Mouse (Mus musculus) embryonic facial prominence, embryonic 11.5 days (tissue): ENCODE measurements at regions not wholly inside any gene's neighbourhood (a gene's known extent, or its start where the extent isn't known, plus 50 kb on each side); places are given as distances from the start of the nearest gene placed in this dataset.
"Not testable (repeated sequence)": the region's sequence is repeated elsewhere in the genome, so short reads cannot be mapped to it uniquely, and the experiment has no call there.

Experiments
- ATAC-seq: fragments of 200-750 bp; cut with Nextera tagmentation; replicated peaks from 2 replicates; pipeline ENCODE4 v1.8.0; 2017; ENCODE audit warnings: low read depth; ENCODE audit not compliant: insufficient number of reproducible peaks, low FRiP score, low TSS enrichment
- DNase-seq: peaks from one replicate; pipeline ENCODE4 v3.0.0-alpha.2; 2015; ENCODE audit warnings: low spot score
- H3K27ac ChIP-seq: fragments of 300-500 bp; sonication (generic); replicated peaks from 2 replicates; pipeline ENCODE4 v1.5.1; 2014; ENCODE audit warnings: mild to moderate bottlenecking, low read depth, low read length, control low read depth
- H3K27me3 ChIP-seq: fragments of 300-500 bp; sonication (generic); 2 replicates; pipeline ENCODE4 v1.6.1; 2014; ENCODE audit warnings: mild to moderate bottlenecking, low read length, moderate library complexity, mixed read lengths; ENCODE audit not compliant: control insufficient read depth, insufficient read depth
- H3K36me3 ChIP-seq: fragments of 300-500 bp; sonication (generic); replicated peaks from 2 replicates; pipeline ENCODE4 v1.6.1; 2014; ENCODE audit warnings: low read depth, mild to moderate bottlenecking, low read length, moderate library complexity, mixed read lengths; ENCODE audit not compliant: control insufficient read depth, insufficient read depth
- H3K4me1 ChIP-seq: fragments of 300-500 bp; sonication (generic); 2 replicates; pipeline ENCODE4 v1.6.1; 2014; ENCODE audit warnings: low read length, mixed read lengths; ENCODE audit not compliant: control insufficient read depth, insufficient read depth
- H3K4me2 ChIP-seq: fragments of 300-500 bp; sonication (generic); 2 replicates; pipeline ENCODE4 v1.6.1; 2014; ENCODE audit warnings: low read depth, mild to moderate bottlenecking, control low read depth, low read length, moderate library complexity
- H3K4me3 ChIP-seq: fragments of 300-500 bp; sonication (generic); 2 replicates; pipeline ENCODE4 v1.5.1; 2014; ENCODE audit warnings: low read depth, low read length, control low read depth
- H3K9ac ChIP-seq: fragments of 300-500 bp; sonication (generic); replicated peaks from 2 replicates; pipeline ENCODE4 v1.6.1; 2014; ENCODE audit warnings: mild to moderate bottlenecking, control low read depth, low read length
- H3K9me3 ChIP-seq: fragments of 300-500 bp; sonication (generic); replicated peaks from 2 replicates; pipeline ENCODE4 v1.6.1; 2016; ENCODE audit warnings: mild to moderate bottlenecking, low read length, inconsistent platforms, mixed read lengths; ENCODE audit not compliant: control insufficient read depth
- WGBS: fragments of 180-500 bp; shearing (Covaris S2); extraction: QIAGEN DNeasy Blood & Tissue Kit; methylation state at CpG from one replicate; pipeline ENCODE4 v1.1.7; 2014; 5-methylcytosine and 5-hydroxymethylcytosine counted together

- H3K36me3 ChIP-seq: no peaks in the 10 kb centered on the region
- H3K4me1 ChIP-seq: no peaks in the 10 kb centered on the region
- ATAC-seq: no peak
- no peak overlapping the region for H3K27ac ChIP-seq
- no peak for DNase-seq
- no peaks in the 10 kb centered on the region for H3K9me3 ChIP-seq
- no peak overlapping the region for H3K4me2 ChIP-seq
- H3K27me3 ChIP-seq: no peaks in the 10 kb centered on the region
- no peak overlapping the region for H3K9ac ChIP-seq
- WGBS: 71% methylated on average over 1 of the region's 1 CpGs
- H3K4me3 ChIP-seq: no peak overlapping the region
Measured at GRCm38 (mm10) chrX:35791273-35791672, 97.4 kb upstream of the Dock11 start.

DNA sequence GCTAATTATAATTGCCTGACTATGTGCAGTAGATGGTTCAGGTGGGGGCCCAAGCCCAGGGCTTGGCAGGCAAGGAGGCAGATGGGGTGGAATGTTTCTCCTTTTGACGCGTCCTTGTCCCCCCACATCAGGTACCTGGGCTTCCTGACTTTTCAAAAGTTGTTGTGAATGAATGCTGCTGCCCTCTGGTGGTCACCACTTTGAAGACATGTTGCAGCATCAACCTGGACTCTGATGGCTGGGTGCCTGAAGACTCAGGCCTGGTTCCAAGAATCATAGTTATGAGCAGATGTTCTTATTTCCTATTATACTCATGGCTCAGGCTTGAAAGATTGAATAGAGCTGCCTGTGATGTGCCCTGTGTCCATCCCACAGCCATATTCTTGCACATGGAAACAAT is 75.4 kb upstream of the Dock11 start:
- H3K4me3 ChIP-seq: no peak overlapping the region
- DNase-seq (peak; percentile 1), ATAC-seq (no peak)
- no peak overlapping the region for H3K4me2 ChIP-seq
- no peaks in the 10 kb centered on the region for H3K27me3 ChIP-seq
- WGBS: 52% methylated on average over 2 of the region's 2 CpGs
- no peak overlapping the region for H3K27ac ChIP-seq
- H3K36me3 ChIP-seq: no peaks in the 10 kb centered on the region
- H3K9ac ChIP-seq: no peak overlapping the region
- H3K4me1 ChIP-seq: no peaks in the 10 kb centered on the region
- no peaks in the 10 kb centered on the region for H3K9me3 ChIP-seq

DNA sequence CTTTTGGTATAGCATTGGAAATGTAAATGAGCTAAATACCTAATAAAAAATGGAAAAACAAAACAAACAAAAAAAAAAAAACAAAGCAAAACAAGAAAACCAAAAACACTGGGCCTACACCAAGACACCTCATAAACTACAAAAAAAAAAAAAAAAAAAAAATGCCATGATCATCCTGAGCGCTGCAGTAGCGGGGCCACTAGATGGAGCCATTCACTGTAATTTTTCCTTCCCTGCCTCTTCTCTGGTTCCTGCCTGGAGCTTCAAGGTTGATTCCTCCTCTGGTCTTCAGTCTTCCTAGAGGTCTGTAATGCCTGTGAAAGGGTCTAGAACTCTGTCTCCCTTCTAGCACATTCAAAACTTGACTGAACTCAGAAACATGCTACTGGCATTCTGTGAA is 54.2 kb upstream of the Dock11 start:
- H3K4me3 ChIP-seq: not testable (repeated sequence)

DNA sequence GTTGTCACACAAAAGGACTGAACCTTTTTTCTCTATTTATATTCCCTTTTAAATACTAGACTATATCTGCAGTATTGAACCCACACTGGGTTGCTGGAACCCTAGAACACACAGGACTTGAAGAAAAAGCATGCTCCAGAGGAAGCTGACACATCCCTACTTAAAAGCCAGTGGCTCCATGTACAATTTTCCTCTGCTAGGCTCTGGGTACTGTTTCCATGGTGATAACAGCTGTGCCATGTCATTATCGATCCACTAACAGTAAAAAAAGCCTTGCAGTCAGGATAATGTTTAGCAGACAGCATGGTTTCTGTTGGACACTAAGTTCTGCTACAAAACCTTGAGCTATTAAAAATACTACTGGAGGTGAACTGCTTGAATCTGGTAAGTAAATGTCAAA is 50.6 kb upstream of the Dock11 start:
- no peak overlapping the region for H3K9ac ChIP-seq
- ATAC-seq: no peak
- WGBS: 52% methylated on average over 1 of the region's 1 CpGs
- DNase-seq: no peak
- H3K36me3 ChIP-seq: no peaks in the 10 kb centered on the region
- H3K27me3 ChIP-seq: no peaks in the 10 kb centered on the region
- no peak overlapping the region for H3K4me2 ChIP-seq
- no peak overlapping the region for H3K4me3 ChIP-seq
- no peak overlapping the region for H3K27ac ChIP-seq
- no peaks in the 10 kb centered on the region for H3K4me1 ChIP-seq
- no peaks in the 10 kb centered on the region for H3K9me3 ChIP-seq

More for the DNA sequence above, 54.2 kb upstream of the Dock11 start:
- not testable (repeated sequence) for H3K9me3 ChIP-seq, H3K4me2 ChIP-seq, ATAC-seq, H3K36me3 ChIP-seq, H3K27ac ChIP-seq, H3K9ac ChIP-seq, H3K27me3 ChIP-seq, H3K4me1 ChIP-seq
- DNase-seq: peak; percentile 14
- WGBS: 0% methylated on average over 2 of the region's 2 CpGs
